Mouse (Mus musculus): ENCODE measurements at regions not wholly inside any gene's neighbourhood (a gene's known extent, or its start where the extent isn't known, plus 50 kb on each side); places are given as distances from the start of the nearest gene placed in this dataset.

- no peak overlapping the region for H3K4me3 ChIP-seq (ENCODE audit: low read depth, low read length)
- H3K9ac ChIP-seq (replicated peaks; ENCODE audit: low read depth, low read length) = no peak overlapping the region
- H3K27ac ChIP-seq (ENCODE audit: low read depth) = no peak overlapping the region
- DNase-seq (ENCODE audit: low spot score) (no peak), ATAC-seq (ENCODE audit: insufficient read depth, low read depth) (no peak)
- WGBS = 53% methylated on average over 1 of the region's 1 CpGs
- H3K4me1 ChIP-seq (ENCODE audit: control insufficient read depth, insufficient read depth) = no peaks in the 10 kb centered on the region
- no peaks in the 10 kb centered on the region for H3K36me3 ChIP-seq (replicated peaks; ENCODE audit: control insufficient read depth, insufficient read depth, low read length)
- TF ChIP-seq EP300 (IDR thresholded peaks at IDR 0.05; ENCODE audit: low read depth) (no peak), CTCF (IDR thresholded peaks at IDR 0.05; ENCODE audit: low read depth) (no peak)
- H3K27me3 ChIP-seq (ENCODE audit: control insufficient read depth, insufficient read depth, low read length) = no peaks in the 10 kb centered on the region
- H3K4me2 ChIP-seq (ENCODE audit: low read depth, low read length) = no peak overlapping the region
- no peaks in the 10 kb centered on the region for H3K9me3 ChIP-seq (replicated peaks; ENCODE audit: control insufficient read depth, low read length)
Observed at GRCm38 (mm10) chr16:12764608-12765007, 344.9 kb upstream of the Ercc4 start.

- no peak for TF ChIP-seq CTCF (IDR thresholded peaks at IDR 0.05; ENCODE audit: low read depth)
- TF ChIP-seq EP300 (IDR thresholded peaks at IDR 0.05; ENCODE audit: low read depth) = no peak
- WGBS = 84% methylated on average over 7 of the region's 7 CpGs
- H3K36me3 ChIP-seq (replicated peaks; ENCODE audit: control insufficient read depth, insufficient read depth, low read length) = no peaks in the 10 kb centered on the region
Observed at GRCm38 (mm10) chr16:12766846-12767245, 342.6 kb upstream of the Ercc4 start.

GRCm38 (mm10) chr16:12768161-12768895, 341.2 kb upstream of the Ercc4 start:
- Histone ChIP-seq H3K9me3 (replicated peaks; ENCODE audit: control insufficient read depth, low read length) (no peaks in the 10 kb centered on the region), H3K4me3 (ENCODE audit: low read depth, low read length) (no peak overlapping the region), H3K9ac (replicated peaks; ENCODE audit: low read depth, low read length) (no peak overlapping the region), H3K27me3 (ENCODE audit: control insufficient read depth, insufficient read depth, low read length) (no peaks in the 10 kb centered on the region), H3K36me3 (replicated peaks; ENCODE audit: control insufficient read depth, insufficient read depth, low read length) (no peaks in the 10 kb centered on the region), H3K27ac (ENCODE audit: low read depth) (no peak overlapping the region), H3K4me1 (ENCODE audit: control insufficient read depth, insufficient read depth) (no peaks in the 10 kb centered on the region), H3K4me2 (ENCODE audit: low read depth, low read length) (no peak overlapping the region)
- TF ChIP-seq EP300 (IDR thresholded peaks at IDR 0.05; ENCODE audit: low read depth) = no peak
- no peak for TF ChIP-seq CTCF (IDR thresholded peaks at IDR 0.05; ENCODE audit: low read depth)
- WGBS = 91% methylated on average over 2 of the region's 2 CpGs
- ATAC-seq (ENCODE audit: insufficient read depth, low read depth) (no peak), DNase-seq (ENCODE audit: low spot score) (no peak)

More at GRCm38 (mm10) chr16:12766846-12767245, 342.6 kb upstream of the Ercc4 start:
- H3K4me2 ChIP-seq (ENCODE audit: low read depth, low read length) = no peak overlapping the region
- no peaks in the 10 kb centered on the region for H3K9me3 ChIP-seq (replicated peaks; ENCODE audit: control insufficient read depth, low read length)
- no peak overlapping the region for H3K9ac ChIP-seq (replicated peaks; ENCODE audit: low read depth, low read length)
- no peaks in the 10 kb centered on the region for H3K4me1 ChIP-seq (ENCODE audit: control insufficient read depth, insufficient read depth)
- H3K4me3 ChIP-seq (ENCODE audit: low read depth, low read length) = no peak overlapping the region
- H3K27ac ChIP-seq (ENCODE audit: low read depth) = no peak overlapping the region
- no peaks in the 10 kb centered on the region for H3K27me3 ChIP-seq (ENCODE audit: control insufficient read depth, insufficient read depth, low read length)
- DNase-seq (ENCODE audit: low spot score) = no peak
- no peak for ATAC-seq (ENCODE audit: insufficient read depth, low read depth)

GRCm38 (mm10) chr16:12770482-12770881, 339.0 kb upstream of the Ercc4 start:
- Histone ChIP-seq H3K36me3 (replicated peaks; ENCODE audit: control insufficient read depth, insufficient read depth, low read length) (no peaks in the 10 kb centered on the region), H3K27me3 (ENCODE audit: control insufficient read depth, insufficient read depth, low read length) (no peaks in the 10 kb centered on the region), H3K27ac (ENCODE audit: low read depth) (no peak overlapping the region), H3K4me2 (ENCODE audit: low read depth, low read length) (no peak overlapping the region), H3K9ac (replicated peaks; ENCODE audit: low read depth, low read length) (no peak overlapping the region), H3K4me3 (ENCODE audit: low read depth, low read length) (no peak overlapping the region), H3K4me1 (ENCODE audit: control insufficient read depth, insufficient read depth) (no peaks in the 10 kb centered on the region), H3K9me3 (replicated peaks; ENCODE audit: control insufficient read depth, low read length) (no peaks in the 10 kb centered on the region)
- DNase-seq (ENCODE audit: low spot score) = no peak
- no peak for TF ChIP-seq EP300 (IDR thresholded peaks at IDR 0.05; ENCODE audit: low read depth)
- TF ChIP-seq CTCF (IDR thresholded peaks at IDR 0.05; ENCODE audit: low read depth) = no peak
- 84% methylated on average over 5 of the region's 5 CpGs for WGBS
- no peak for ATAC-seq (ENCODE audit: insufficient read depth, low read depth)

GRCm38 (mm10) chr16:12772535-12772934, 336.9 kb upstream of the Ercc4 start:
- Histone ChIP-seq H3K36me3 (replicated peaks; ENCODE audit: control insufficient read depth, insufficient read depth, low read length) (no peaks in the 10 kb centered on the region), H3K9me3 (replicated peaks; ENCODE audit: control insufficient read depth, low read length) (no peaks in the 10 kb centered on the region), H3K9ac (replicated peaks; ENCODE audit: low read depth, low read length) (no peak overlapping the region), H3K4me2 (ENCODE audit: low read depth, low read length) (no peak overlapping the region), H3K4me3 (ENCODE audit: low read depth, low read length) (no peak overlapping the region), H3K4me1 (ENCODE audit: control insufficient read depth, insufficient read depth) (no peaks in the 10 kb centered on the region), H3K27ac (ENCODE audit: low read depth) (no peak overlapping the region), H3K27me3 (ENCODE audit: control insufficient read depth, insufficient read depth, low read length) (no peaks in the 10 kb centered on the region)
- DNase-seq (ENCODE audit: low spot score) = no peak
- 86% methylated on average over 5 of the region's 5 CpGs for WGBS
- TF ChIP-seq CTCF (IDR thresholded peaks at IDR 0.05; ENCODE audit: low read depth) (no peak), EP300 (IDR thresholded peaks at IDR 0.05; ENCODE audit: low read depth) (no peak)
- ATAC-seq (ENCODE audit: insufficient read depth, low read depth) = no peak

- H3K4me1 ChIP-seq (ENCODE audit: control insufficient read depth, insufficient read depth) = no peaks in the 10 kb centered on the region
- no peak overlapping the region for H3K4me2 ChIP-seq (ENCODE audit: low read depth, low read length)
- H3K27me3 ChIP-seq (ENCODE audit: control insufficient read depth, insufficient read depth, low read length) = no peaks in the 10 kb centered on the region
- no peaks in the 10 kb centered on the region for H3K36me3 ChIP-seq (replicated peaks; ENCODE audit: control insufficient read depth, insufficient read depth, low read length)
- WGBS = 68% methylated on average over 2 of the region's 2 CpGs
- no peaks in the 10 kb centered on the region for H3K9me3 ChIP-seq (replicated peaks; ENCODE audit: control insufficient read depth, low read length)
- ATAC-seq (ENCODE audit: insufficient read depth, low read depth) (no peak), DNase-seq (ENCODE audit: low spot score) (no peak)
- TF ChIP-seq CTCF (IDR thresholded peaks at IDR 0.05; ENCODE audit: low read depth) (no peak), EP300 (IDR thresholded peaks at IDR 0.05; ENCODE audit: low read depth) (no peak)
- H3K4me3 ChIP-seq (ENCODE audit: low read depth, low read length) = no peak overlapping the region
- H3K9ac ChIP-seq (replicated peaks; ENCODE audit: low read depth, low read length) = no peak overlapping the region
- H3K27ac ChIP-seq (ENCODE audit: low read depth) = no peak overlapping the region
Observed at GRCm38 (mm10) chr16:12775876-12776275, 333.6 kb upstream of the Ercc4 start.

Data from heart, postnatal 0 days (tissue).